Mouse (Mus musculus) limb, embryonic 14.5 days (tissue): ENCODE data around the gene Col4a1. TPM values are rescaled to one million over a fixed set of nuclear protein-coding genes. Genes with fewer than 3 reads are reported as not detected.

Source experiments
- ATAC-seq: fragments of 200-750 bp; cut with Nextera tagmentation; 2 replicates; pipeline ENCODE4 v1.8.0; 2017; ENCODE audit warnings: low read depth, moderate number of reproducible peaks, moderate TSS enrichment; ENCODE audit not compliant: low FRiP score
- DNase-seq: peaks from one replicate; pipeline ENCODE4 v3.0.0-alpha.2; 2015; ENCODE audit warnings: low spot score
- H3K27ac ChIP-seq: fragments of 300-500 bp; sonication (generic); replicated peaks from 2 replicates; pipeline ENCODE4 v1.5.1; 2014; ENCODE audit warnings: low read depth, mild to moderate bottlenecking, low read length, moderate library complexity, mixed read lengths
- H3K27me3 ChIP-seq: fragments of 300-500 bp; sonication (generic); 2 replicates; pipeline ENCODE4 v1.6.1; 2014; ENCODE audit warnings: low read length, mixed read lengths; ENCODE audit not compliant: control insufficient read depth, insufficient read depth
- H3K36me3 ChIP-seq: fragments of 300-500 bp; sonication (generic); 2 replicates; pipeline ENCODE4 v1.6.1; 2014; ENCODE audit warnings: mild to moderate bottlenecking, low read length, moderate library complexity, mixed read lengths; ENCODE audit not compliant: control insufficient read depth, insufficient read depth
- H3K4me1 ChIP-seq: fragments of 300-500 bp; sonication (generic); 2 replicates; pipeline ENCODE4 v1.6.1; 2014; ENCODE audit warnings: antibody characterized with exemption, low read length, mixed read lengths; ENCODE audit not compliant: control insufficient read depth, insufficient read depth
- H3K4me2 ChIP-seq: fragments of 300-500 bp; sonication (generic); replicated peaks from 2 replicates; pipeline ENCODE4 v1.6.1; 2014; ENCODE audit warnings: low read depth, mild to moderate bottlenecking, low read length, moderate library complexity; ENCODE audit not compliant: severe bottlenecking
- H3K4me3 ChIP-seq: fragments of 300-500 bp; sonication (generic); replicated peaks from 2 replicates; pipeline ENCODE4 v1.5.1; 2014; ENCODE audit warnings: low read length
- H3K9ac ChIP-seq: fragments of 300-500 bp; sonication (generic); 2 replicates; pipeline ENCODE4 v1.6.1; 2014; ENCODE audit warnings: mild to moderate bottlenecking, low read depth, low read length, moderate library complexity; ENCODE audit not compliant: severe bottlenecking
- H3K9me3 ChIP-seq: fragments of 300-500 bp; sonication (generic); 2 replicates; pipeline ENCODE4 v1.6.1; 2016; ENCODE audit warnings: low read length; ENCODE audit not compliant: control insufficient read depth
- POLR2A ChIP-seq: fragments of 200-500 bp; IDR thresholded peaks from 2 replicates; pipeline ENCODE4 v1.8.0; 2012; ENCODE audit warnings: inconsistent platforms, mild to moderate bottlenecking, moderate library complexity, borderline replicate concordance; ENCODE audit not compliant: insufficient read depth, insufficient read length; ENCODE audit errors: extremely low read depth
- WGBS: fragments of 180-500 bp; shearing (Covaris S2); extraction: QIAGEN DNeasy Blood & Tissue Kit; methylation state at CpG from one replicate; pipeline ENCODE4 v1.1.7; 2014; 5-methylcytosine and 5-hydroxymethylcytosine counted together
- polyA plus RNA-seq, 2 experiments: library from polyadenylated mRNA; depleted of rRNA in 1 of 2; stranded (reverse) in 1 of 2; unstranded in 1 of 2; fragments of >200 nt; fragmentation: Nextera tagmentation in 1 of 2; extraction: Ambion mirVana in 1 of 2; gene quantifications; 2 replicates each; pipeline versions ENCODE4 v1.2.1 to v1.2.3; 2012 to 2014

Gene Col4a1
- polyA plus RNA-seq, 2 experiments = 215 to 225 TPM

DNA sequence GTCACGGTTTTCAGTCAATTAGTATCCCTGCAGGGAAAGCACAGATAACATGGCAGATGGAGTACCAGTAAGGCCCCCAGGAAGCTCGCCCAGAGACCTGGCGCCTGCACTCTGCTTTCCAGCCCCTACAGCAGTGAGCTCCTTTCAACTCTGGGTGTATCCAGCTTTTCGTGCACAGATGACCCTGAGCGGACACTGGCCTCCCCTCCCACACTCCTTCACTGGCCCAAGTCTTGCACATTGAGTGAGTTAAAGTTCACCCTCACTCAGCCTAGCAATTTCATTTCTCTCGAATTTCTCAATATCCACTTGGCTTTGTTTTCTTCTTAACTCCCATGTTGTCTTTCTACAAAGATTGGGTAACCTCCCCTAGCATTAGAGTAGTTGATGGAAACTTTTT lies 24.3 kb downstream of the Col4a1 start:
- DNase-seq (no peak), ATAC-seq (no peak)
- Histone ChIP-seq H3K4me1 (peaks cover 23% of the 10 kb centered on the region), H3K9me3 (no peaks in the 10 kb centered on the region), H3K9ac (no peak overlapping the region), H3K36me3 (no peaks in the 10 kb centered on the region), H3K27ac (no peak overlapping the region), H3K4me3 (no peak overlapping the region), H3K4me2 (no peak overlapping the region), H3K27me3 (no peaks in the 10 kb centered on the region)
- WGBS = 80% methylated on average over 6 of the region's 6 CpGs
- TF ChIP-seq POLR2A = no peak

GRCm38 (mm10) chr8:11287139-11287538 lies 25.5 kb downstream of the Col4a1 start:
- no peaks in the 10 kb centered on the region for H3K9me3 ChIP-seq
- H3K4me1 ChIP-seq = peaks cover 25% of the 10 kb centered on the region
- H3K4me2 ChIP-seq = no peak overlapping the region
- no peak overlapping the region for H3K27ac ChIP-seq
- ATAC-seq (no peak), DNase-seq (no peak)
- 68% methylated on average over 3 of the region's 3 CpGs for WGBS
- no peaks in the 10 kb centered on the region for H3K27me3 ChIP-seq
- H3K36me3 ChIP-seq = no peaks in the 10 kb centered on the region
- no peak for TF ChIP-seq POLR2A
- H3K4me3 ChIP-seq = no peak overlapping the region
- H3K9ac ChIP-seq = no peak overlapping the region

GRCm38 (mm10) chr8:11285437-11285836 lies 27.2 kb downstream of the Col4a1 start:
- WGBS = 83% methylated on average over 4 of the region's 4 CpGs

DNA sequence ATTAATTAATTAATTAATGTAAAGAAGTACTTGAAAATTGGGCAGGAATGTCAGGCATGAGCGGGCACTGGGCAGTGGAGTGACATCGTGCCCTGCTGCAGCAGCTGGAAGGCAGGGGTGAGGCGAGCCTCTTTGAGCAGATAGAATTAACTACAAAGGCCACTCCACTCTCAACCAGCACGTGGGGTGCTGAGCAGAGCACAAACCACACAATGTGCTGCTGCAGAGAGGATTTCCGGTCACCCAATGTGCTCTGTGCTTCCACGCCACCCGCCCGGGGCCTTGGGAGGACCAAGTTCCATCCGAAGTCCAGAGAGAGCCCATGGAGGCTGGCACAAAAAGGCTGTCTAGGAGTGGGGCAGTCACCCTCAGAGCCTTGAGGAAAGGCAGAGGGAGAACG lies 29.4 kb downstream of the Col4a1 start:
- H3K27ac ChIP-seq = no peak overlapping the region; the same call in 1 of the 2 replicates

More at GRCm38 (mm10) chr8:11285437-11285836, 27.2 kb downstream of the Col4a1 start:
- H3K4me1 ChIP-seq = peaks cover 15% of the 10 kb centered on the region
- no peak overlapping the region for H3K27ac ChIP-seq
- ATAC-seq (no peak), DNase-seq (no peak)
- H3K9me3 ChIP-seq = no peaks in the 10 kb centered on the region
- no peaks in the 10 kb centered on the region for H3K27me3 ChIP-seq
- no peak for TF ChIP-seq POLR2A
- H3K4me3 ChIP-seq = no peak overlapping the region
- no peak overlapping the region for H3K9ac ChIP-seq
- no peak overlapping the region for H3K4me2 ChIP-seq
- no peaks in the 10 kb centered on the region for H3K36me3 ChIP-seq

DNA sequence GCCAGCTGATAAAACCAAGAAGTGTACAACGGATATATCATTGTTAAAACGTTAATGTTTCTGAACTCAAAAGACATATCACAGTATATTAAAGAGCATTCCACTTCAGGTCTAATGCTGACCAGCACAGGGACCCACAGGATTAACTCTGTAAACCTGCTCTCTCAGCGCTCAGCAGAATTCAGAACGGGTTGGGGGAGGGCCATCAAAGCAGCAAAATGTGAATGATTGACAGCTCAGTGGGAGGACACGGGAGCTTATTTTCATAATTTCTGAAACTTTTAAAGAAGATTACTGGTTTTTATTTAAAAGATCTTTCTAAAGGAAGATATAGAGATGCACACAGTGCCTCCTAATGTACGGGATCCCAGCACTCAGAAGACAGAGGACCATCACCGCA lies 29.9 kb downstream of the Col4a1 start:
- H3K4me1 ChIP-seq = peaks cover 35% of the 10 kb centered on the region
- H3K9ac ChIP-seq = no peak overlapping the region
- 82% methylated on average over 7 of the region's 7 CpGs for whole genome bisulfite sequencing
- no peak for TF ChIP-seq POLR2A
- H3K4me3 ChIP-seq = no peak overlapping the region
- DNase-seq (no peak), ATAC-seq (no peak)
- H3K27me3 ChIP-seq = no peaks in the 10 kb centered on the region
- no peaks in the 10 kb centered on the region for H3K9me3 ChIP-seq
- no peak overlapping the region for H3K4me2 ChIP-seq
- H3K36me3 ChIP-seq = no peaks in the 10 kb centered on the region
- H3K27ac ChIP-seq = no peak overlapping the region

More for the DNA sequence above, 29.4 kb downstream of the Col4a1 start:
- Histone ChIP-seq H3K36me3 (no peaks in the 10 kb centered on the region), H3K9me3 (no peaks in the 10 kb centered on the region), H3K27me3 (no peaks in the 10 kb centered on the region), H3K4me2 (no peak overlapping the region), H3K4me1 (peaks cover 30% of the 10 kb centered on the region), H3K4me3 (no peak overlapping the region), H3K9ac (no peak overlapping the region)
- TF ChIP-seq POLR2A = no peak
- ATAC-seq = no peak; the same call in 1 of the 2 replicates
- DNase-seq = no peak
- 73% methylated on average over 10 of the region's 10 CpGs for WGBS

GRCm38 (mm10) chr8:11282139-11282538 lies 30.5 kb downstream of the Col4a1 start:
- Histone ChIP-seq H3K9me3 (no peaks in the 10 kb centered on the region), H3K4me3 (no peak overlapping the region), H3K27ac (no peak overlapping the region), H3K4me1 (peaks cover 40% of the 10 kb centered on the region), H3K36me3 (no peaks in the 10 kb centered on the region), H3K9ac (no peak overlapping the region), H3K27me3 (no peaks in the 10 kb centered on the region), H3K4me2 (no peak overlapping the region)
- DNase-seq (no peak), ATAC-seq (no peak)
- no peak for TF ChIP-seq POLR2A
- WGBS = 58% methylated on average over 10 of the region's 10 CpGs
